Mouse (Mus musculus): Measurements from ENCODE around the gene Nos1ap.

DNA sequence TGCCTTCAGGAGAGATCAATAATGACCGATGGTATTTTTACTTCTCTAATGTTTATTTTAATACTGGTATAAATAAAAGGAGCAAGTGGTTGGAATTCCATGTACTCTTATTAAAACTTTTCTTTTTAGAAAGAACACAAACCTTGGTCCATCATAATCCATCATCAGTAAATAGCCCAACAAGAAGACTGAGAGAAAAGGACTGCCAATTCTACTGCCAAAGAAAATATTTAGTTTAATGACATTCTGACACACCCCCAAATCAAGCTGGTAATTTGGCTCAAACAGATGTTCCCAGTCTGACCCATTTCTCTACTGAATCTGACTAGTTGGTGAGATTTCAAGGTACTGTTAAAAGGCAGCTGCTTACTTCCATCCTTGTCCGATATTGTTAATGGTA is 161.5 kb downstream of the Nos1ap start:
- TF ChIP-seq CTCF (IDR thresholded peaks at IDR 0.05): no peak
- no peak for TF ChIP-seq EP300 (IDR thresholded peaks at IDR 0.05)

Data from lung, postnatal 0 days (tissue).